Mouse (Mus musculus): ENCODE data around the gene Ctsk.
"Not testable (repeated sequence)": the region's sequence is repeated elsewhere in the genome, so short reads cannot be mapped to it uniquely, and the experiment has no call there.

Ctsk gene

DNA sequence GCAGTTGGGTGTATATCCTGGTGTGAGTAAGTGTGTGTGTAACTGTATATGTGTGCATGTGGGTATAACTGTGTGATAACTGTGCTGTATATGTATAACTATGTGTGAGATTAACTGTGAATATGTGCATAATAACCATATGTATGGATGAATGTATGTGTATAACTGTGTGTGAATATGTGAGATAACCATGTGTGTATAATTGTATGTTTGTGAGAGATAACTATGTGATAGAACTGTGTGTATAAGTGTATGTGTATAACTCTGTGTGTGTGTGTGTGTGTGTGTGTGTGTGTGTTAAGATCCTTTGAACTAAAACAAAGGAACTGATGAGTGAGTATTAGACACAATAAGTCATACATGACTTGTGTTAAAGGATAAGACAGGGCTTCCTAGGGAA is 27.1 kb downstream of the Ctsk start:
- DNase-seq, result no peak

DNA sequence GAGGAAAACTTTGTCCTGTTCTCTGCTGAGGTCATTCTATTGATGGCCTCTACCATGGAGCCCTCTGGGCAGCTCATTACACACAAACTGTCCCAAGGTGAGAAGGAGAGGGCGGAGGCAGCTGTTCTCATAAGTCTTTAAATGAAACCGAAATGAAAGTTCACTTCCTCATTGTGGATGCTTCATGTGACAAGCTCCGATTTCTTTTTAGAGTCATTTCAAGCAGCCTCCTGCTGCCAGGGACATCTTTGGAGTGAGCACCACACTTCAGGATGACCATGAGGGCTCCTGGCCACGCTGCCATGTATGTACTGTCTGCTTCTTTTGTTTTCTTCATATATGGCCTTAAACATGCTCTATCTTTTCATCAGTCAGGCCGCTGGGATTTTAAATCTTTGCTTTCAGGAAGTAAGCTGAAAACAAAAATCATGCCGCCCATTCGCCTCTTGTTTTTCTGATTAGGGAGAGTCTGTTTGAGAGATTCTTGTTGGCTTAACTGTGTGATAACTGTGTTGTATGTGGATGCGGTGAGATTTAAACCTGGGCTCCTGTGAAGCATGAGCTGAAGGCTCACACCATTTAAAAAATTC is 27.7 kb downstream of the Ctsk start, which contains the start of gene Ctss:
Gene Ctss (plus strand): TSS at position 165 of the 590 bp plus-strand sequence.
- no peak for DNase-seq

DNA sequence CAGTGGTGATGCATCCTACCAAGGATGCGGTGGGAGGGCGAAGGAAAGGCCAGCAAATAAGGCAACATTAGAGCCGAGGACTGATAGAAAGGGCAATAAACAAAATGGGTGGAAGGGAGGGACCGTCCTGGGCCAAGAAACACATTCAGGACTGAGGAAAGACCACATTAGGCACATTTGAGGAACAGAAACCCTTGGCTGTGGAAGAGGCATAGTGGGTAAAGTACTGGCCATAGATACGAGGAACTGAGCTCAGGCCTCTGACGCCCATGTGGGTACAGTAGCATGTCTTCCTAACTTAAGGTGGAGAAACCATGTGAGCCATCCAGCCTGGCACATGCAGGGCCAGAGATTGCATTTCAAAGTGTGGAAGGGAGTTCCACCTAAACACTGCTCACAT is 30.8 kb downstream of the Ctsk start:
- DNase-seq, result no peak

DNA sequence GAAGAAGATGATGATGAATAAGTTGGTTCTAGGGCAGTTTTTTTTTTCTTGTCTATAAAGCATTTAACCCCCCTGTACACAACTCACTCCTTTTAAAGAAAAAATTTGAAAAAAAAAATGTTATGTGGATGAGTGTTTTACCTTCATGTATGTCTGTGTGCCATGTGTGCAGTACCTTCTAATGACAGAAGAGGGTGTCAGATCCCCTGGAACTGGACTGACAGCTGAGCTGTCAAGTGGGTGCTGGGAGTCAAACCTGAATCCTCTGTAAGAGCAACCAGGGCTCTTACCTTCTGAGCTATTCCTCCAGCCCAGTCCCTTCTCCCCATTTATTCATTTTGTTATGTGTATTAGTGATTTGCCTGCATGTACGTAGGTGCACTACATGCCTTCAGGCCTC is 32.0 kb downstream of the Ctsk start:
- DNase-seq, result no peak

DNA sequence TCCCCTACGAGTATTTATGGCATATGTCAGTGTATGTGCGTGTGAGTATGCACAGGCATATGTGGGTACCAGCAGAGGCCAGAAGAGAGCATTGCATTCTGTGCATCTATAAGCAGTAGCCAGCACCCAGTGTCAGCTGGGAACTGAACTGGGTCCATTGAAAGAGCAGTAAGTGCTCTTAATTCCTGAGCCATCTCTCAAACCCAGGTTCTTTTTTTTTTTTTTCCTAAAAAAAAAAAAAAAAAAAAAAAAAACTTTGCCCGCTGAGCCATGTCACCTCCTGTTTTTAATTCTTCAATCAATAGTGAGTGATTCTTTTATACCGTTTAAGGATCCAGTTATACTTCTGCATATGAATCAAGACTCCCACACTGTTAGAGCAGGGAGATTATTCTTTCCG is 34.3 kb downstream of the Ctsk start:
- DNase-seq, result no peak

DNA sequence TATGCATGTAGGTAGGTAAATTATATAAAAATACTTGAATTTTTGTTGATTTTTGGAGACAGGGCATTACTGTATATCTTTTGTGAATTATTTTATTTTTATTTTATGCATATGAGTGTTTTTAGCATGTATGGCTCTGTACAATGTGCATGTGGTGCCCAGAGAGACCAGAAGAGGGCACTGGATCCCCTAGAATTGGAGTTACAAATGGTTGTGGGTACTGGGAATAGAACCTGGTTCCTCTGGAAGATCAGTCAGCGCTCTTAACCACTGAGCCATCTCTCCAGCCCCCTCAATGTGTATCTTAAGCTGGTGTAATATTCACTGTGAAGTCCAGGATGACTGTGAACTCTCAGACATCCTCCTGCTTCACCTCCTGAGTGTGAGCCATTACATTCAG is 35.9 kb downstream of the Ctsk start:
- DNase-seq, result no peak

DNA sequence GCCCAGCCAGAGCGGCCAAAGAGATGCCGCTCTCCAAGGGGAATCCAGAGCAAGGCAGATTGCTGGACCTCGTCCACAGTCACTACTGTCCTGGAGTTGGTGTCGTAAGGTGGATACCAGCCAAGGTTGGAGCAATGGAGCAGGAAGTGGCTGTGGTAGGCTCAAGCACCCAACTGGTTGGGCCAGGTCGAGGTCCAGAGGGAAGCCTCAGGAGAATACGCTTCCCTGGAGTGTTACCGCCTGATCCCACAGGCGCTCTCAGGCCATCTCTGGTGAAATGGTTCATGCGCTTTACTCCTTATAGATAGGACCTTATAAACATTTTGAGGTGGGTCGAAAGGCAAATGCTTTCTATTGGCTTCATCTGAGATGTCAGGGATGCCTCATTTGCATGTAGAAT is 39.9 kb downstream of the Ctsk start:
- no peak for DNase-seq

DNA sequence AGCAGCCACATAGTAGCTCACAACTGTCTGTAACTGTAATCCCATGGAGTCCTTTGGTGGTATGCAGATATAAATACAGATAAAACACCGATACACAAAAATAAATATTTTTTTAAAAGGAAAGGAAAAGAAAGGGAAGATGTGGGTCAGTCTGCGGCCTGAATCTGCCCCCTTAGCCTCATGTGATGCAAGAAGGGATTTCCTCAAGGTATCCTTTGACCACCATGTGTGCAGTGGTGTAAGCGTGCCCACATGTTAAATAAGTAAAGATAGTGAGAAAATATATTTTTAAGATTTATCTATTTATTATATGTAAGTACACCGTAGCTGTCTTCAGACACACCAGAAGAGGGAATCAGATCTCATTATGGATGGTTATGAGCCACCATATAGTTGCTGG is 40.8 kb downstream of the Ctsk start:
- DNase-seq, result no peak

DNA sequence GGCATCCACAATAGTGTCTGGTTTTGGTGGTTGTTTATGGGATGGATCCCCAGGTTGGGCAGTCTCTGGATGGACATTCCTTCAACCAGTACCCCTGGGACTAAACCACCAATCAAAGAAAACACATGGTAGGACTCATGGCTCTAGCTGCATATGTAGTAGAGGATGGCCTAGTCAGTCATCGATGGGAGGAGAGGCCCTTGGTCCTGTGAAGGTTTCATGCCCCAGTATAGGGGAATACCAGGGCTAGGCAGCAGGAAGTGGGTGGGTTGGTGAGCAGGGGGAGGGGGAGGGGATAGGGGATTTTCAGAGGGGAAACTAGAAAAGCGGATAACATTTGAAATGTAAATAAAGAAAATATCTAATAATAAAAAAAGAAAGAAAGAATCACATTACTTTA is 42.1 kb downstream of the Ctsk start:
- not testable (repeated sequence) for DNase-seq

DNA sequence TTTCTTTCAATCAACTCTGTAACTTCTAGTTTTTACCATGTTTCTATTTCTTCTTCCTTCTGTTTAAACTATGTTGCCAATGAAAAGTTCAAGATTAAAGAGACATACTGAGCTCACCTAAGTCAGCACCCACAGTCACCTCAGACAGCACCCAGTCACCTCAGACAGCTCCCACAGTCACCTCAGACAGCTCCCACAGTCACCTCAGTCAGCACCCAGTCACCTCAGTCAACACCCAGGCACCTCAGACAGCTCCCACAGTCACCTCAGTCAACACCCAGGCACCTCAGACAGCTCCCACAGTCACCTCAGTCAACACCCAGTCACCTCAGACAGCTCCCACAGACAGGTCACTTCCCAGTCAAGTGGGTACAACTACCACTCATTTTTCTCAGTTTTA is 43.1 kb downstream of the Ctsk start:
- no peak for DNase-seq

DNA sequence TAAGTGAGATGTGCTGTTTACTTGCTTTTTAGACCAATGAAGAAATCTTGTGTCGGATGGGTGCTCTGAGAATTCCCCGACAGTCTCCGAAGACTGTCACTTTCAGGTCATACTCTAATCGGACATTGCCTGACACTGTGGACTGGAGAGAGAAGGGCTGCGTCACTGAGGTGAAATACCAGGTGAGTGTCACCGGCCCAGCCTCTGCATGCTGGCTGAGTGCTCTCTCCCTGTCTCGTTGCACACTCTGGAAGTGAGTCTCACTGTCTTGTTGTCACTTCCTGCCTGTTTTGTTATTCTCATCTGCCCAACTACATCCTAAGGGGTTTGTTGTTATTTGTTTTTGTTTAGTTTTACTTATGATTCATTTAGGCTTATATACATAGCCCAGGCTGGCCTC is 43.9 kb downstream of the Ctsk start:
- no peak for DNase-seq

DNA sequence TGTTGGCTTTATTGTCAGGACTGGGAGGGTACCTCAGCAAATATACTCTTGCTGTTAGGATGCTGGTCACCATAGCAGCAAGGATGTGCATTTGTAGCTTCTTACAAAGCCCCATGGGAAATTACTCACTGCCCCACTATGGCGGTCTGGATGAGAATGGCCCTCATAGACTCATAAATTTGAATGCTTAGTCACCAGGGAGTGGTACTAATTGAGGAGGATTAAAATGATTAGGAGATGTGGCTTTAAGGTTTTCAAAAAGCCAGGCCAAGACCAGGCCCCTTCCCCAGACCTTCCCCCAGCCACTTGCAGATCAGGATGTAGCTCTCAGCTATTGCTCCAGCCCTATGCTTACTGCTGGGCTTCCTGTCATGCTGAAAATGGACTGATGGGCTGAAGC is 51.1 kb downstream of the Ctsk start:
- no peak for DNase-seq

DNA sequence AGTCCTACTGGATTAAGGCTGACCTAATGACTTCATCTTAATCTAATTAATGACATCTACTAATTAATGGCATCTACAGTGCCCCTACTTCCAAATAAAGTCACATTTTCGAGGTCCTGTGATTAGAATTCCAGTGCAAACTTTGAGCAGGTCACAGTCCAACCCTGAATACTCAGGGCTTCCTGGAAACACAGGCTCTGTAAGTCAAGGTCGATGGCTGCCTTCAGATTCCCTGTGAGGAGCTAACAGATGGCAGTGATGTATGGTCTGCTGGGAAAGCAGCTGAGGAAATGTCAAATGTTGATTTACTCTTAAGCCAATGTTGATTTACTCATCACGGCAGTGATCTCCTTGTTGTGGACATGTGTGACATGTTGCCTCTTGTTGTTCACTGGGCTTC is 54.9 kb downstream of the Ctsk start:
- peak; percentile 4 for DNase-seq
